Mouse (Mus musculus) bone marrow, adult 2 months (tissue): ENCODE results near the gene Mme.

ENCODE experiments used
- CTCF ChIP-seq: fragments of 200-500 bp; IDR thresholded peaks from 2 replicates; pipeline ENCODE4 v1.5.1; 2011; ENCODE audit warnings: low read length, control low read depth; ENCODE audit not compliant: control insufficient read depth, insufficient read depth
- POLR2A ChIP-seq: fragments of 200-500 bp; IDR thresholded peaks from 2 replicates; pipeline ENCODE4 v1.6.1; 2011; ENCODE audit warnings: low read depth, mild to moderate bottlenecking, control low read depth, low read length, borderline replicate concordance; ENCODE audit not compliant: control insufficient read depth

GRCm38 (mm10) chr3:63398171-63398570 is 156.8 kb downstream of the Mme start:
- TF ChIP-seq CTCF (no peak), POLR2A (no peak)
